ENCODE assay signal across 14 mouse cellular contexts in the genomic region with DNA sequence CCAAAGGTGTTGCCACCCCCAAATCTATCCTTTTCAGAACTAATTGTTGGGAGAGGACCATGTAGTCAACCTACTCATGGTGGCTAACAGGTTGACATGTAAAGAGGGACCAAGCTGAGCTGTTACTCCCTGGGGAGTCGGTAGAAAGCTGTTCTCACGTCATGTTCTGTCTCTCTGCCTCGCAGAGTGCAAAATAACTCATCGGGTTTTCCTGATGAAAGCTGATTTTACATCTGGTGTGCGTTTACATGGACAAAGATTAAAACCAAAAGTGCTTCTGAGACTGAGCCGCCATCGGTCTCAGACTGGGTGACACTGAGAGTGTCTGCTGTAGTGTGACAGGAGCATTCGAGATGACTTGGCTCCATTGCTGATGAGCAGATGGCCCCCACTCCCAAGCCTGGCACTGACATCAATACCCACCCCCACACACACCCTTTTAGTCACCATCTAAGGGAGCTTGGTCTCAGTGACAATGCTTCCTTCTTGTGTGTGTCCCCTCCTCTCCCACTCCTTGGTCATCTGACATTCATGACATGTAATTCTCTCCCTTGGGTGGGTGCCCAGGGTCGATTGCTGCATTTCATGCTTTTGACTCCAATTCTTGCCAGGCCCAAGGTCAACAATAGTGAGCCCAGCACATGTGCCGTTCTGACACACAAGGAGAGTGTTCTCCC. TPM values are rescaled to one million over a fixed set of nuclear protein-coding genes. Genes with fewer than 3 reads are reported as not detected.
A peak's percentile ranks its signal among the peaks of the same experiment; 100 is the strongest.
DNase-seq lines count a peak whose midpoint lies in the region; ATAC-seq and TF ChIP-seq lines count a peak whose summit lies in the region.
"Had no signal": no experiment of that assay in that cellular context is flagged by ENCODE, and none has a peak within 500 bp of the region (broad histone marks: within the 10 kb centered on the region; RNA-seq: fewer than 3 reads in every experiment).

No protein-coding gene starts in this region.

- no peaks in the 10 kb centered on the region for H3K9me3 ChIP-seq in neural tube, embryonic 13.5 days
- H3K9me3 ChIP-seq in hindbrain, postnatal 0 days (ENCODE audit: low read length): no peaks in the 10 kb centered on the region
- no peaks in the 10 kb centered on the region for H3K9me3 ChIP-seq in midbrain, embryonic 15.5 days
- H3K9me3 ChIP-seq: embryonic facial prominence, embryonic 15.5 days; liver, embryonic 15.5 days had no signal

- ATAC-seq in neural tube, embryonic 13.5 days (ENCODE audit: low read depth): 0 out of 2 replicates have a peak, but pooled peaks have one; percentile 45
- ATAC-seq in hindbrain, postnatal 0 days: peak; percentile 89
- ATAC-seq in midbrain, embryonic 15.5 days (replicated peaks): peak; percentile 49

- no peaks in the 10 kb centered on the region for H3K36me3 ChIP-seq in neural tube, embryonic 13.5 days
- no peaks in the 10 kb centered on the region for H3K36me3 ChIP-seq in hindbrain, postnatal 0 days (ENCODE audit: insufficient read depth, low read length)
- no peaks in the 10 kb centered on the region for H3K36me3 ChIP-seq in midbrain, embryonic 15.5 days (replicated peaks)
- H3K36me3 ChIP-seq: embryonic facial prominence, embryonic 15.5 days; liver, embryonic 15.5 days had no signal

- H3K4me1 ChIP-seq in neural tube, embryonic 13.5 days (replicated peaks): peaks cover 24% of the 10 kb centered on the region
- no peaks in the 10 kb centered on the region for H3K4me1 ChIP-seq in hindbrain, postnatal 0 days (ENCODE audit: insufficient read depth, low read length)
- H3K4me1 ChIP-seq in midbrain, embryonic 15.5 days: 0 out of 2 replicates have a peak, but pooled peaks cover 12% of the 10 kb centered on the region
- H3K4me1 ChIP-seq: embryonic facial prominence, embryonic 15.5 days had no signal

- H3K27me3 ChIP-seq in neural tube, embryonic 13.5 days: no peaks in the 10 kb centered on the region
- no peaks in the 10 kb centered on the region for H3K27me3 ChIP-seq in hindbrain, postnatal 0 days (ENCODE audit: insufficient read depth, low read length)
- no peaks in the 10 kb centered on the region for H3K27me3 ChIP-seq in midbrain, embryonic 15.5 days (replicated peaks)
- H3K27me3 ChIP-seq: embryonic facial prominence, embryonic 15.5 days; liver, embryonic 15.5 days had no signal

- 69% methylated on average over 10 of the region's 10 CpGs for WGBS in neural tube, embryonic 13.5 days
- WGBS in hindbrain, postnatal 0 days: 48% methylated on average over 10 of the region's 10 CpGs
- WGBS in midbrain, embryonic 15.5 days: 71% methylated on average over 10 of the region's 10 CpGs

- no peak overlapping the region for H3K27ac ChIP-seq in neural tube, embryonic 13.5 days (replicated peaks)
- peak overlapping the region; percentile 41; the same call in 1 of the 2 replicates for H3K27ac ChIP-seq in hindbrain, postnatal 0 days
- no peak overlapping the region for H3K27ac ChIP-seq in midbrain, embryonic 15.5 days
- H3K27ac ChIP-seq: embryonic facial prominence, embryonic 15.5 days; liver, embryonic 15.5 days had no signal

- no peak for DNase-seq in neural tube, embryonic 10.5 days (ENCODE audit: extremely low spot score, low spot score)
- DNase-seq in cerebellum, adult 8-10 months: peak; percentile 54
- peak; percentile 61 for DNase-seq in hindbrain, postnatal 0 days (ENCODE audit: low spot score)
- DNase-seq in urinary bladder, adult 2 months (ENCODE audit: low spot score): no peak
- no peak for DNase-seq in lung, adult 18-20 months
- DNase-seq in heart, postnatal 36 days: no peak
- DNase-seq: heart, postnatal 10 days had no signal

- TF ChIP-seq CTCF in hindbrain, postnatal 0 days (IDR thresholded peaks at IDR 0.05; ENCODE audit: low read depth): no peak

- no peak overlapping the region for H3K9ac ChIP-seq in neural tube, embryonic 13.5 days
- H3K9ac ChIP-seq in hindbrain, postnatal 0 days (replicated peaks; ENCODE audit: low read length): no peak overlapping the region
- no peak overlapping the region for H3K9ac ChIP-seq in midbrain, embryonic 15.5 days
- H3K9ac ChIP-seq: embryonic facial prominence, embryonic 15.5 days; liver, embryonic 15.5 days had no signal

- H3K4me3 ChIP-seq in neural tube, embryonic 13.5 days: no peak overlapping the region
- no peak overlapping the region for H3K4me3 ChIP-seq in hindbrain, postnatal 0 days (ENCODE audit: low read length)
- no peak overlapping the region for H3K4me3 ChIP-seq in midbrain, embryonic 15.5 days
- H3K4me3 ChIP-seq: embryonic facial prominence, embryonic 15.5 days; liver, embryonic 15.5 days had no signal

- no peak overlapping the region for H3K4me2 ChIP-seq in neural tube, embryonic 13.5 days
- no peak overlapping the region for H3K4me2 ChIP-seq in hindbrain, postnatal 0 days (ENCODE audit: low read depth, low read length)
- no peak overlapping the region for H3K4me2 ChIP-seq in midbrain, embryonic 15.5 days
- H3K4me2 ChIP-seq: embryonic facial prominence, embryonic 15.5 days; liver, embryonic 15.5 days had no signal

- intact Hi-C loops in heart, postnatal 36 days (cut with DNase I): no loop called here

RNA-seq across cellular contexts. Expression of a gene that starts 12.4 kb away (rescaled TPM):
- 28.1 and 32.5 TPM in 2 replicates for polyA plus RNA-seq in neural tube, embryonic 13.5 days (2015; fragmentation: Nextera tagmentation; extraction: Ambion mirVana)
- 30.7 and 34.0 TPM in 2 replicates for total RNA-seq in hindbrain, postnatal 0 days (2014; rRNA removed)
- polyA plus RNA-seq in hindbrain, postnatal 0 days (2015; fragmentation: Nextera tagmentation; extraction: Ambion mirVana): 26.9 and 28.0 TPM in 2 replicates
- 21.7 and 23.4 TPM in 2 replicates for polyA plus RNA-seq in midbrain, embryonic 15.5 days (2015; fragmentation: Nextera tagmentation; extraction: Ambion mirVana)
- polyA plus RNA-seq in urinary bladder, adult 2 months (2012; rRNA removed): 13.0 and 21.9 TPM in 2 replicates
- 10 to 100 TPM; 49.2 to 58.7 TPM for total RNA-seq in heart, postnatal 36 days (2021)

RNA-seq across cellular contexts. Expression of a gene that starts 34.4 kb away (rescaled TPM):
- 0.20 TPM in 1 of 2 replicates, not detected in the other for polyA plus RNA-seq in neural tube, embryonic 13.5 days (2015; fragmentation: Nextera tagmentation; extraction: Ambion mirVana)
- total RNA-seq in hindbrain, postnatal 0 days (2014; rRNA removed): not detected in 2 replicates
- not detected in 2 replicates for polyA plus RNA-seq in hindbrain, postnatal 0 days (2015; fragmentation: Nextera tagmentation; extraction: Ambion mirVana)
- polyA plus RNA-seq in midbrain, embryonic 15.5 days (2015; fragmentation: Nextera tagmentation; extraction: Ambion mirVana): 0.17 and 0.23 TPM in 2 replicates
- not detected in 2 replicates for polyA plus RNA-seq in urinary bladder, adult 2 months (2012; rRNA removed)
- total RNA-seq in heart, postnatal 36 days (2021): not detected
- total RNA-seq: adrenal gland, adult 18-20 months; heart, postnatal 10 days had no signal
- polyA plus RNA-seq: large intestine, adult 2 months; liver, embryonic 15.5 days; neural tube, embryonic 11.5 days had no signal

Comparison
In these comparisons a context has a peak if more than half of its experiments do, and no peak if none do; other contexts are left out.
1. DNase-seq: peak in cerebellum, adult 8-10 months (single experiment) and hindbrain, postnatal 0 days (single experiment); none in neural tube, embryonic 10.5 days (single experiment), urinary bladder, adult 2 months (single experiment), lung, adult 18-20 months (0 of 2) and heart, postnatal 36 days (0 of 2).
2. Peak in every context shown above with its lines, with median percentiles within 50 percentile points of each other: ATAC-seq.